32 mouse cellular contexts compared by ENCODE assay signal in the genomic region with DNA sequence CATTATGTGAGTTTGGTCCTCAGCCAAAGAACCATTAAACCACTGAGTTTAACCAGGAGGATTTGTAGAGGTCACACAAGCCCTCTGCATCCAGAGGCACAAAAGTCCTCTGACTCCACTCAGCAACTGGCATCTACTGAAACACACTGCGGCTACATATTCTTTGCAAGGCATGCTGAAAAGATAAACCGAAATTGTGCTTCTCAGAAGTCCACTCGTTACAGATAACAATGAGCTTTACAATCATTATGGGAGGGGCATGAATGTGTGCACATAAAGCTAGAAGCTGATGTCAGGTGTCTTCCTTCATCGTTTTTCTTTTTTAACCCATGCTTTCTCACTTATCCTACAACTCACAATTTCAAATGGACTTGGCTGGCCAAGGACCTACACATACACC.
"Had no signal": no experiment of that assay in that cellular context is flagged by ENCODE, and none has a peak within 500 bp of the region (broad histone marks: within the 10 kb centered on the region; RNA-seq: fewer than 3 reads in every experiment).

No protein-coding gene starts in this region.

- DNase-seq: left cerebral cortex, postnatal 4 days; liver; liver, embryonic 13.5 days; liver, postnatal 0 days; lung, adult 18-20 months; lung, adult 2 months; lung, embryonic 14.5 days; lung, postnatal 10 days; lung, postnatal 14 days; lung, postnatal 36 days; lung, postnatal 4 days; midbrain, embryonic 14.5 days had no signal

- H3K27me3 ChIP-seq: limb, embryonic 12.5 days; limb, embryonic 13.5 days; limb, embryonic 15.5 days; liver, embryonic 12.5 days; liver, embryonic 13.5 days; liver, embryonic 15.5 days; lung, embryonic 15.5 days; megakaryocyte, embryonic 14.5 days; midbrain, embryonic 12.5 days; midbrain, embryonic 13.5 days; midbrain, embryonic 15.5 days; neural tube, embryonic 12.5 days had no signal

- H3K4me1 ChIP-seq: limb, embryonic 10.5 days; limb, embryonic 12.5 days; limb, embryonic 13.5 days; limb, embryonic 15.5 days; liver, embryonic 12.5 days; liver, embryonic 13.5 days; liver, embryonic 15.5 days; lung, embryonic 15.5 days; megakaryocyte, embryonic 14.5 days; midbrain, embryonic 10.5 days; midbrain, embryonic 12.5 days; midbrain, embryonic 13.5 days; midbrain, embryonic 15.5 days; neural tube, embryonic 12.5 days had no signal

- H3K9me3 ChIP-seq: limb, embryonic 10.5 days; limb, embryonic 12.5 days; limb, embryonic 13.5 days; limb, embryonic 15.5 days; liver, embryonic 13.5 days; lung, embryonic 15.5 days; midbrain, embryonic 10.5 days; midbrain, embryonic 13.5 days; midbrain, embryonic 15.5 days; neural tube, embryonic 12.5 days had no signal

- H3K4me2 ChIP-seq: limb, embryonic 12.5 days; limb, embryonic 13.5 days; limb, embryonic 15.5 days; liver, embryonic 11.5 days; liver, embryonic 12.5 days; liver, embryonic 13.5 days; liver, embryonic 15.5 days; lung, embryonic 14.5 days; lung, embryonic 15.5 days; midbrain, embryonic 11.5 days; midbrain, embryonic 12.5 days; midbrain, embryonic 13.5 days; midbrain, embryonic 15.5 days; neural tube, embryonic 12.5 days had no signal

- H3K9ac ChIP-seq: limb, embryonic 12.5 days; limb, embryonic 13.5 days; limb, embryonic 15.5 days; liver, embryonic 12.5 days; liver, embryonic 13.5 days; liver, embryonic 14.5 days; liver, embryonic 15.5 days; liver, postnatal 0 days; lung, embryonic 14.5 days; lung, embryonic 15.5 days; midbrain, embryonic 12.5 days; midbrain, embryonic 13.5 days; midbrain, embryonic 15.5 days; neural tube, embryonic 12.5 days had no signal

- H3K27ac ChIP-seq: limb, embryonic 10.5 days; limb, embryonic 12.5 days; limb, embryonic 13.5 days; limb, embryonic 15.5 days; liver, embryonic 12.5 days; liver, embryonic 13.5 days; liver, embryonic 14.5 days; liver, embryonic 15.5 days; lung, embryonic 15.5 days; macrophage; midbrain, embryonic 10.5 days; midbrain, embryonic 12.5 days; midbrain, embryonic 13.5 days; midbrain, embryonic 15.5 days; neural tube, embryonic 12.5 days had no signal

- H3K36me3 ChIP-seq: limb, embryonic 10.5 days; limb, embryonic 12.5 days; limb, embryonic 13.5 days; limb, embryonic 15.5 days; liver, embryonic 12.5 days; liver, embryonic 13.5 days; liver, embryonic 15.5 days; lung, embryonic 15.5 days; midbrain, embryonic 10.5 days; midbrain, embryonic 12.5 days; midbrain, embryonic 13.5 days; midbrain, embryonic 15.5 days; neural tube, embryonic 12.5 days had no signal

- H3K4me3 ChIP-seq: limb, embryonic 10.5 days; limb, embryonic 12.5 days; limb, embryonic 13.5 days; limb, embryonic 15.5 days; liver, embryonic 12.5 days; liver, embryonic 13.5 days; liver, embryonic 15.5 days; lung, embryonic 15.5 days; megakaryocyte, embryonic 14.5 days; midbrain, embryonic 10.5 days; midbrain, embryonic 12.5 days; midbrain, embryonic 13.5 days; midbrain, embryonic 15.5 days; myocyte; neural tube, embryonic 12.5 days had no signal

- ATAC-seq: liver, embryonic 12.5 days; liver, postnatal 0 days; lung, postnatal 0 days; midbrain, embryonic 13.5 days; midbrain, embryonic 15.5 days; midbrain, embryonic 16.5 days had no signal
